Mouse (Mus musculus): ENCODE measurements around the gene Gpm6b.

DNA sequence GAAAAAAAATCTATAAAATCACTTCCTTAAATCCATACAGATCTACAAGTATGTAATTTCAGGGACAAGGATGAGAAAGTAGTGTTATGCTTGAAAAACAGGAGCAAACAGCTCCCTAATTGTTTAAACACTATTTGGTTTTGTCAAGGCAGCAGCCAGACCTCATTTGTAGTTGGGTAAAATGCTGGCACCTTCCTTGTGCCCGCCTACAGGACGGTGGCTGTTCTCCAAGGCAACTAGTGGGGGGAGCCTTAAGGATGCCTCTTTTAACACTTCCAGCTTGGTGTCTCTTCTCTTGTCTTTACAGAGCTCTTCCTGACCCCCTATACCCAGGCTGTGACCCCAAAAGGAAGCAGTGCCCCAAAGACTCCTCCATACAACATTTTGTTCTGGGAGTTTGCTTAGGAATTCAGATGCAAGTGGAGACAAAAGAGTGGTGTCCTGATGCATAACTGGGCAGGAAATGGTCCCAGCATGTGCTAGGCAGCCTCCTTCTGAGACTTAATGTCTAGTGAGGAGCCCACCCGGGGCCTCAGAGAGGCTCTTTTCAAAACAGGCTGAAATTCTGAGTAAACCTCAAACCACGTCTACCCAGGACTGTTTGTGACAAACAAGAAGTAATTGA lies 4.7 kb downstream of the Gpm6b start:
- TF ChIP-seq GATA1 (IDR thresholded peaks at IDR 0.05; ENCODE audit: borderline replicate concordance, low read length) (no peak), FLI1 (IDR thresholded peaks at IDR 0.05; ENCODE audit: low read length) (no peak)
